Mouse (Mus musculus): ENCODE measurements around the gene Ppp1r15a. TPM values are rescaled to one million over a fixed set of nuclear protein-coding genes. Genes with fewer than 3 reads are reported as not detected.

Ppp1r15a gene
- polyA plus RNA-seq, 1 experiment: 28.2 TPM

GRCm38 (mm10) chr7:45567780-45568516, 41.9 kb upstream of the Ppp1r15a start:
- WGBS: 1% methylated on average over 24 of the region's 24 CpGs
- H3K36me3 ChIP-seq (ENCODE audit: control insufficient read depth, insufficient read depth, low read length): no peaks in the 10 kb centered on the region
- H3K4me1 ChIP-seq (ENCODE audit: control insufficient read depth, insufficient read depth, low read length): peaks cover 27% of the 10 kb centered on the region
- peak overlapping the region; percentile 27; the same call in 1 of the 2 replicates for H3K4me3 ChIP-seq (ENCODE audit: insufficient read depth, low read depth, low read length)
- DNase-seq: peak; percentile 98
- peak; percentile 64 for TF ChIP-seq POLR2A (IDR thresholded peaks at IDR 0.05; ENCODE audit: low read depth, low read length)
- 0 out of 2 replicates have a peak, but pooled peaks have one; percentile 0 for TF ChIP-seq CTCF (conservative IDR thresholded peaks at IDR 0.05; ENCODE audit: insufficient read depth, insufficient read length, low read depth, low read length)
- peak overlapping the region; percentile 94 for H3K27ac ChIP-seq (ENCODE audit: insufficient read depth, low read depth, low read length)
- H3K27me3 ChIP-seq (replicated peaks; ENCODE audit: control insufficient read depth, insufficient read depth, low read length): no peaks in the 10 kb centered on the region

DNA sequence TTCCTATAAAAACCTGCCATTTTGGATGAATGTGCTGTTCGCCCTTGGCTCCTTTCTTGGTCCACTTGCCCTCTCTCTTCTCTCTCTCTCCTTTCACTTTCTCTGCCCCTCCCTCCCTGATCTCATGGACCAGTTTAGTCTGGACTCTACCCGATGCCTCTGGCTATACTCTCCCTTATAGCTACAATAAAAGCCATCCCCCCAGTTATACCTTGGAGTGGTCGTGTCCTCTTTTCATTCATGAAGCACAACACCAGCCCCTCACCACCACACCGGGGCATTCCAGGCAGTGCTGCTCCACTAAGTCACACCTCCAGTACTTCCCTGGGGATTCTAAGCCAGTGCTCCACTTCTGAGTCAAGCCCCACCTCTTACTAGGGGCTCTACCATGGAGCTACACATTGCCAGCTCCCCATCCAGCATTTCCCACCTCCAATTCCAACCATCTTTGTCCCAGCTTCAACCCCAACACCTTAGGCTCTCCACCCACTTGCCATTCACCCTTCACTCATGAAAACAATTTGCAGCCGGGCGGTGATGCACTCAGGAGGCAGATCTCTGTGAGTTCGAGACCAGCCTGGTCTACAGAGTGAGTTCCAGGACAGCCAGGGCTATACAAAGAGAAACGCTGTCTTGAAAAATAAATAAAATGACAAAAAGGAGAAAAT, 41.2 kb upstream of the Ppp1r15a start:
- no peaks in the 10 kb centered on the region for H3K36me3 ChIP-seq (ENCODE audit: control insufficient read depth, insufficient read depth, low read length)
- H3K27me3 ChIP-seq (replicated peaks; ENCODE audit: control insufficient read depth, insufficient read depth, low read length): no peaks in the 10 kb centered on the region
- TF ChIP-seq POLR2A (IDR thresholded peaks at IDR 0.05; ENCODE audit: low read depth, low read length) (peak; percentile 30), CTCF (conservative IDR thresholded peaks at IDR 0.05; ENCODE audit: insufficient read depth, insufficient read length, low read depth, low read length) (no peak)
- DNase-seq: no peak
- no peak overlapping the region for H3K4me3 ChIP-seq (ENCODE audit: insufficient read depth, low read depth, low read length)
- peaks cover 21% of the 10 kb centered on the region for H3K4me1 ChIP-seq (ENCODE audit: control insufficient read depth, insufficient read depth, low read length)
- 51% methylated on average over 8 of the region's 8 CpGs for WGBS
- peak overlapping the region; percentile 94 for H3K27ac ChIP-seq (ENCODE audit: insufficient read depth, low read depth, low read length)

DNA sequence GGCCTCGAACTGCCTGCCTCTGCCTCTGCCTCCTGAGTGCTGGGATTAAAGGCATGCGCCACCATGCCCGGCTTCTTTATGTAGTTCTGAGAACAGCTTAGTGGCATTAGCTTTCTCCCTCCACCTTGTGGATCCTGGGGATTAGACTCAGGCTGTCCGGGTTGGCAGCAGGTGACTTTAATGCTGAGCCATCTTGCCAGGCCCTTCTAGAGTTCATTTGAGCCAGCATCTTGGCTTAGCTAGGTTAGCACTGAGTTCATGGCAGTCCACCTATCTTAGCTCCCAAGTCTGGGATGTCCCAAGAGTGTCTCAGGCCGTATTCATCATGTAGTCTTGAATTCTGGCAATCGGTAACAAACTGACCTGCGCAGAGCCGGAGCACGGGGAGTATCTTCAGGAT, 39.4 kb upstream of the Ppp1r15a start:
- H3K4me1 ChIP-seq (ENCODE audit: control insufficient read depth, insufficient read depth, low read length): peaks cover 9% of the 10 kb centered on the region
- DNase-seq: no peak
- no peaks in the 10 kb centered on the region for H3K27me3 ChIP-seq (replicated peaks; ENCODE audit: control insufficient read depth, insufficient read depth, low read length)
- WGBS: 93% methylated on average over 9 of the region's 9 CpGs
- H3K27ac ChIP-seq (ENCODE audit: insufficient read depth, low read depth, low read length): no peak overlapping the region
- H3K36me3 ChIP-seq (ENCODE audit: control insufficient read depth, insufficient read depth, low read length): no peaks in the 10 kb centered on the region
- TF ChIP-seq CTCF (conservative IDR thresholded peaks at IDR 0.05; ENCODE audit: insufficient read depth, insufficient read length, low read depth, low read length) (no peak), POLR2A (IDR thresholded peaks at IDR 0.05; ENCODE audit: low read depth, low read length) (no peak)
- H3K4me3 ChIP-seq (ENCODE audit: insufficient read depth, low read depth, low read length): no peak overlapping the region

GRCm38 (mm10) chr7:45564811-45565210, 38.7 kb upstream of the Ppp1r15a start:
- H3K4me3 ChIP-seq (ENCODE audit: insufficient read depth, low read depth, low read length): no peak overlapping the region
- H3K27ac ChIP-seq (ENCODE audit: insufficient read depth, low read depth, low read length): no peak overlapping the region
- no peak for TF ChIP-seq CTCF (conservative IDR thresholded peaks at IDR 0.05; ENCODE audit: insufficient read depth, insufficient read length, low read depth, low read length)
- no peak for TF ChIP-seq POLR2A (IDR thresholded peaks at IDR 0.05; ENCODE audit: low read depth, low read length)
- peaks cover 9% of the 10 kb centered on the region for H3K4me1 ChIP-seq (ENCODE audit: control insufficient read depth, insufficient read depth, low read length)
- no peaks in the 10 kb centered on the region for H3K27me3 ChIP-seq (replicated peaks; ENCODE audit: control insufficient read depth, insufficient read depth, low read length)
- H3K36me3 ChIP-seq (ENCODE audit: control insufficient read depth, insufficient read depth, low read length): no peaks in the 10 kb centered on the region
- 80% methylated on average over 2 of the region's 2 CpGs for WGBS
- DNase-seq: no peak

DNA sequence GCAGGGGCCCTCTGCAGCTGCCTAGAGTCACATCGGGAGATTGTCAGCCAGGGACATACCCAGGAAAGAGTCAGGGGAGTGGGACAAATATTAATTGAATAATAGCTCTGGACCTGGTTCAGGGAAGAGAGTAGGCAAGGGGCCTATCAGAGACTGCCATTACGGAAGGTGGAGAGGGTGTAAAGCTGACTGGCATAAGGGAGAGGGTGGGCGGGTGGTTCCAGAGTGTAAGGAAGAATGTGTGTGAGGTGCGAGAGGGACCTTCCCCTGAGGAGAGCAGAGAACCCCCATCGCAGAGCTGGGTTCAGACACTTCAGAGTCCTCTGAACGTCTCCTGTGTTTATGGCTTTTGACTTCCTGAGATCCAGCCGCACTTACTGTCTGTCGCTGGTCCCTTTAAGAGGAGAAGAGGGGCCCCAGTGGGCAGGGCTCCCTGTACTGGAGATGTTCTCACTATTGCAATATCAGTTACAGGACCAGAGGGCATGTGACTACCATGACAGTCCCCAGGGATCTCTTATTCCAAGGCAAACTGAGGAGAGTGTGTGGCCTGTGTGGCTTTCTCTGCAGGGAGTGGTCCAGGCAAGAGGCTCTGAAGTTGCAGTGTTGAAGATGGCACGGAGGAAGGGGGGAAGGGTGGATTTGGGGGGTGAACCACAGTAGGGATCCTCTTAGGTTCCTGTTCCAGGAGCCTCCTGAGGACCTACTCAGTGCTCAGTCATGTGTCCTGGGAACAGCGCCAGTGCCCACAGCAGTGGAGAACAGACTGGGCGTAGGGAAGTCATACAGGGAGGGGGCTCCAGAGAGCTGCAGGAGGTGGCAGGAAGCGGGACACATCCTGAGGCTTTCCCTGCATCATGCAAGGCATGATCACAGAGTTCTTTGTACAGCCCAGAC, 35.8 kb upstream of the Ppp1r15a start:
- WGBS: 47% methylated on average over 12 of the region's 12 CpGs
- no peak for DNase-seq
- TF ChIP-seq POLR2A (IDR thresholded peaks at IDR 0.05; ENCODE audit: low read depth, low read length) (no peak), CTCF (conservative IDR thresholded peaks at IDR 0.05; ENCODE audit: insufficient read depth, insufficient read length, low read depth, low read length) (no peak)
- H3K27me3 ChIP-seq (replicated peaks; ENCODE audit: control insufficient read depth, insufficient read depth, low read length): no peaks in the 10 kb centered on the region
- no peak overlapping the region for H3K4me3 ChIP-seq (ENCODE audit: insufficient read depth, low read depth, low read length)
- H3K4me1 ChIP-seq (ENCODE audit: control insufficient read depth, insufficient read depth, low read length): no peaks in the 10 kb centered on the region
- no peaks in the 10 kb centered on the region for H3K36me3 ChIP-seq (ENCODE audit: control insufficient read depth, insufficient read depth, low read length)
- no peak overlapping the region for H3K27ac ChIP-seq (ENCODE audit: insufficient read depth, low read depth, low read length)

- no peak overlapping the region for H3K4me3 ChIP-seq (ENCODE audit: insufficient read depth, low read depth, low read length)
- H3K27ac ChIP-seq (ENCODE audit: insufficient read depth, low read depth, low read length): no peak overlapping the region
- no peaks in the 10 kb centered on the region for H3K4me1 ChIP-seq (ENCODE audit: control insufficient read depth, insufficient read depth, low read length)
- no peak for TF ChIP-seq POLR2A (IDR thresholded peaks at IDR 0.05; ENCODE audit: low read depth, low read length)
- TF ChIP-seq CTCF (conservative IDR thresholded peaks at IDR 0.05; ENCODE audit: insufficient read depth, insufficient read length, low read depth, low read length): peak; percentile 95
- H3K27me3 ChIP-seq (replicated peaks; ENCODE audit: control insufficient read depth, insufficient read depth, low read length): no peaks in the 10 kb centered on the region
- DNase-seq: peak; percentile 84
- H3K36me3 ChIP-seq (ENCODE audit: control insufficient read depth, insufficient read depth, low read length): no peaks in the 10 kb centered on the region
- 14% methylated on average over 17 of the region's 17 CpGs for WGBS
Measured at GRCm38 (mm10) chr7:45560843-45561623, 35.0 kb upstream of the Ppp1r15a start.
